Mouse (Mus musculus) liver, embryonic 12.5 days (tissue): ENCODE results near the gene Hist1h2bh. TPM values are rescaled to one million over a fixed set of nuclear protein-coding genes. Genes with fewer than 3 reads are reported as not detected.

Source experiments
- microRNA-seq: library from miRNA; unstranded; fragments of <30 nt; microRNA quantifications from one replicate; pipeline ENCODE4, GENCODE M21; 2017
- polyA plus RNA-seq: library from polyadenylated mRNA; unstranded; fragments of >200 nt; fragmentation: Nextera tagmentation; extraction: Ambion mirVana; gene quantifications from 2 replicates; pipeline ENCODE4 v1.2.1, GENCODE M21; 2016

Gene Hist1h2bh
- polyA plus RNA-seq, 1 experiment from 2014 or later, result 1.5 TPM

Small RNA genes lying within 50 kb of the gene (microRNA-seq; reads per million reads assigned to microRNA genes)
- gene Gm44297, result 2.8 reads per million
- gene Gm44359, result not detected
- gene Gm44394, result not detected
- gene n-TStga1, result 4.9 reads per million, percentile 8 among the genes with 10 or more reads in this experiment

Other genes starting within 250 kb of the Hist1h2bh start
- 19.5 and 21.6 TPM in 2 replicates for gene Zfp322a, start 174.2 kb downstream of the Hist1h2bh start, polyA plus RNA-seq
- 8.8 and 9.6 TPM in 2 replicates for gene Abt1, start 119.5 kb downstream of the Hist1h2bh start, polyA plus RNA-seq
- 1.9 and 2.5 TPM in 2 replicates for gene Btn1a1, start 77.5 kb downstream of the Hist1h2bh start, polyA plus RNA-seq
- gene Btn2a2, start 54.5 kb downstream of the Hist1h2bh start, polyA plus RNA-seq, result 0.07 TPM in 1 of 2 replicates, not detected in the other
- gene Hist1h4h, start 12.3 kb downstream of the Hist1h2bh start, polyA plus RNA-seq, result 4.4 and 4.7 TPM in 2 replicates
- 7.8 and 13.9 TPM in 2 replicates for gene Hist1h2af, start 9.5 kb downstream of the Hist1h2bh start, polyA plus RNA-seq
- gene Hist1h3g, start 8.0 kb downstream of the Hist1h2bh start, polyA plus RNA-seq, result 12.9 and 16.3 TPM in 2 replicates
- 1.3 and 1.6 TPM in 2 replicates for gene Hist1h3f, start 660 bp upstream of the Hist1h2bh start, polyA plus RNA-seq
- gene Hist1h4f, start 8.3 kb upstream of the Hist1h2bh start, polyA plus RNA-seq, result 1.1 and 1.6 TPM in 2 replicates
- gene Hist1h1d, start 9.9 kb upstream of the Hist1h2bh start, polyA plus RNA-seq, result 0.89 and 0.93 TPM in 2 replicates
- 4.9 and 6.2 TPM in 2 replicates for gene Hist1h3e, start 19.0 kb upstream of the Hist1h2bh start, polyA plus RNA-seq
- 106 and 109 TPM in 2 replicates for gene Hist1h2ae, start 27.8 kb upstream of the Hist1h2bh start, polyA plus RNA-seq
- gene Hist1h2bg, start 28.0 kb upstream of the Hist1h2bh start, polyA plus RNA-seq, result 10.7 and 14.4 TPM in 2 replicates
- 7.1 and 9.9 TPM in 2 replicates for gene Hist1h2bf, start 30.8 kb upstream of the Hist1h2bh start, polyA plus RNA-seq
- gene Hist1h2ad, start 31.0 kb upstream of the Hist1h2bh start, polyA plus RNA-seq, result 1.2 and 3.1 TPM in 2 replicates
- 5.3 and 6.2 TPM in 2 replicates for gene Hist1h3d, start 32.4 kb upstream of the Hist1h2bh start, polyA plus RNA-seq
- gene Hist1h4d, start 38.2 kb upstream of the Hist1h2bh start, polyA plus RNA-seq, result 128 and 134 TPM in 2 replicates
- gene Hist1h2be, start 77.7 kb upstream of the Hist1h2bh start, polyA plus RNA-seq, result 2.1 and 2.2 TPM in 2 replicates
- gene Hist1h1e, start 79.2 kb upstream of the Hist1h2bh start, polyA plus RNA-seq, result 26.5 and 27.9 TPM in 2 replicates
- gene Hist1h2ac, start 140.6 kb upstream of the Hist1h2bh start, polyA plus RNA-seq, result 0.91 and 1.3 TPM in 2 replicates
- 75.3 and 75.6 TPM in 2 replicates for gene Hist1h2bc, start 140.8 kb upstream of the Hist1h2bh start, polyA plus RNA-seq
- gene Hist1h1t, start 152.4 kb upstream of the Hist1h2bh start, polyA plus RNA-seq, result not detected in 2 replicates
- gene Hist1h4c, start 155.1 kb upstream of the Hist1h2bh start, polyA plus RNA-seq, result 8.6 and 11.6 TPM in 2 replicates
- 4.9 and 5.7 TPM in 2 replicates for gene Hfe, start 167.5 kb upstream of the Hist1h2bh start, polyA plus RNA-seq
- gene Hist1h1c, start 195.4 kb upstream of the Hist1h2bh start, polyA plus RNA-seq, result 56.9 and 57.2 TPM in 2 replicates
- gene Hist1h3c, start 202.2 kb upstream of the Hist1h2bh start, polyA plus RNA-seq, result 4.8 and 6.7 TPM in 2 replicates
- 4.6 and 5.5 TPM in 2 replicates for gene Hist1h2bb, start 203.3 kb upstream of the Hist1h2bh start, polyA plus RNA-seq
- gene Hist1h2ab, start 207.7 kb upstream of the Hist1h2bh start, polyA plus RNA-seq, result 70.3 TPM in 2 replicates
- gene Hist1h3b, start 208.9 kb upstream of the Hist1h2bh start, polyA plus RNA-seq, result 15.2 and 16.6 TPM in 2 replicates
- gene Hist1h4b, start 213.6 kb upstream of the Hist1h2bh start, polyA plus RNA-seq, result 4.5 and 5.7 TPM in 2 replicates
- 0.44 and 0.93 TPM in 2 replicates for gene Hist1h4a, start 217.8 kb upstream of the Hist1h2bh start, polyA plus RNA-seq
- 5.5 and 6.8 TPM in 2 replicates for gene Hist1h3a, start 219.0 kb upstream of the Hist1h2bh start, polyA plus RNA-seq
- gene Hist1h1a, start 220.3 kb upstream of the Hist1h2bh start, polyA plus RNA-seq, result 4.9 and 5.8 TPM in 2 replicates
- gene Trim38, start 226.5 kb upstream of the Hist1h2bh start, polyA plus RNA-seq, result not detected in 2 replicates